Mouse (Mus musculus) heart, adult 2 months (tissue): Measurements from ENCODE around the gene Tinf2. TPM values are rescaled to one million over a fixed set of nuclear protein-coding genes. Genes with fewer than 3 reads are reported as not detected.

ENCODE experiments used
- DNase-seq, 2 experiments: peaks; one replicate each; pipeline ENCODE4 v3.0.0; 2021
- H3K27ac ChIP-seq: fragments of 200-600 bp; 2 replicates; pipeline ENCODE4 v1.8.1; 2022
- H3K27me3 ChIP-seq: fragments of 200-500 bp; 2 replicates; pipeline ENCODE4 v1.6.1; 2012; ENCODE audit warnings: mild to moderate bottlenecking, low read length, inconsistent platforms, mixed read lengths; ENCODE audit not compliant: control insufficient read depth, insufficient read depth
- H3K36me3 ChIP-seq: fragments of 200-500 bp; 2 replicates; pipeline ENCODE4 v1.6.1; 2012; ENCODE audit warnings: low read length, inconsistent platforms; ENCODE audit not compliant: control insufficient read depth, insufficient read depth
- H3K4me1 ChIP-seq: fragments of 200-500 bp; 2 replicates; pipeline ENCODE4 v1.6.1; 2011; ENCODE audit warnings: low read length; ENCODE audit not compliant: control insufficient read depth, insufficient read depth
- H3K4me3 ChIP-seq: fragments of 200-600 bp; 2 replicates; pipeline ENCODE4 v1.8.1; 2022
- H3K79me2 ChIP-seq: fragments of 200-500 bp; replicated peaks from 2 replicates; pipeline ENCODE4 v1.6.1; 2012; ENCODE audit warnings: mild to moderate bottlenecking, inconsistent platforms, low read length, moderate library complexity, mixed read lengths; ENCODE audit not compliant: control insufficient read depth, insufficient read depth
- H3K9ac ChIP-seq: fragments of 200-500 bp; 2 replicates; pipeline ENCODE4 v1.6.1; 2012; ENCODE audit warnings: low read depth, mild to moderate bottlenecking, control low read depth, inconsistent platforms, low read length, mixed read lengths
- CTCF ChIP-seq: fragments of 200-600 bp; IDR thresholded peaks from 2 replicates; pipeline ENCODE4 v1.8.1; 2022; ENCODE audit warnings: antibody characterized with exemption, mild to moderate bottlenecking, moderate library complexity
- EP300 ChIP-seq: fragments of 200-500 bp; IDR thresholded peaks from 2 replicates; pipeline ENCODE4 v1.6.1; 2011; ENCODE audit warnings: low read depth, low read length, control low read depth; ENCODE audit not compliant: insufficient read depth
- POLR2A ChIP-seq: fragments of 200-500 bp; IDR thresholded peaks from 2 replicates; pipeline ENCODE4 v1.6.1; 2011; ENCODE audit warnings: mild to moderate bottlenecking, low read depth, low read length, control low read depth; ENCODE audit not compliant: insufficient read depth
- WGBS: fragments of 180-500 bp; shearing (Covaris S2); methylation state at CpG from one replicate; pipeline ENCODE4 v1.1.7; 2018; 5-methylcytosine and 5-hydroxymethylcytosine counted together
- intact Hi-C: fragments of 180-260 bp; cut with DNase I; formaldehyde crosslinking; loops from one replicate; pipeline ENCODE4 v1.15.1; 2025
- polyA plus RNA-seq: library from polyadenylated mRNA; depleted of rRNA; stranded (reverse); fragments of >200 nt; gene quantifications from 2 replicates; pipeline ENCODE4 v1.2.3, GENCODE M21; 2012
- total RNA-seq, 2 experiments: library from RNA; stranded (reverse); gene quantifications; 2 replicates each; pipeline ENCODE4 v1.2.3; 2021

Tinf2 gene
- total and polyA plus RNA-seq, 3 experiments, result 7.6 to 12.8 (median 12.6) TPM

DNA sequence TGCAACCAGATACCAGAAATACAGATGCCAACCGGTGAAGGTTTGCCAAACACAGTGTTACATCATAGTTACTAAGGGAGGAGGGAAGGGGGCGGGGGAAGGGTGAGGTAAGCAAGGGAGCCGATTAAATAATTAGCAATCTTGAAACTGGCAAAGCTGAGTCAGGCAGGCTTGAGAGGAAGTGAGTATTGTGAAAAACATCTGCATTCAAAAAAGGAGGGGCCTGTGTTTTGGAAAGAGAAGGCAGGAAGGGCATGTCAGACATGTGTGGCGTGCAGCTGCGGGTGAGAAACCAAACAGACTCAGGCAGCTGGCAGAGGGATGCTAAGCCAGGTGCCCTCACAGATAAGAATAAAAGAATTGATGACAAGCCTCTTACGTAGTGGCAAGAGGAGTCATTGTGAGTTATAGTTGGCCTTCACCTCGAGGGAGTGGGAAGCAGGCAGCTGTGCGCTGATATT is 42.8 kb upstream of the Tinf2 start:
- peak in 1 of 2 experiments; percentile 61 for DNase-seq

DNA sequence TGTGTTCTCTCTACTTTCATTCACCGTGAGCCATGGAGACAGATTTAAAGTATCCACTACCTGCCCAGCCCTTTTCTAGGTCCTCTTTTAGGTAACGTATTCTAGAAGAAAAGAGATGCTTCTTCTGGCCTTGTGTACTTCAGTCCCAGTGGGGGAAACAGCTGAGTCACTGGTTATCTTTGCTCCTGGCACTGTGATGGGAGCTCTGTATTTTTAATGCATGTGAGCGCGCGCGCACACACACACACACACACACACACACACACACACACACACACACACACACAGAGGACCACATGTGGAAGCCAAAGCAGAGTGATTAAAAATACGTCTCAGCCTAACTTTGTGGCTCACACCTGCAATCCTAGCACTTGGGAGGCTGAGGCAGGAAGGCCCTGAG is 41.8 kb upstream of the Tinf2 start:
- no peak for TF ChIP-seq EP300
- TF ChIP-seq CTCF, result no peak
- no peak for TF ChIP-seq POLR2A
- Histone ChIP-seq H3K36me3 (no peaks in the 10 kb centered on the region), H3K4me3 (no peak overlapping the region), H3K9ac (no peak overlapping the region), H3K27me3 (no peaks in the 10 kb centered on the region), H3K79me2 (no peaks in the 10 kb centered on the region), H3K27ac (no peak overlapping the region), H3K4me1 (no peaks in the 10 kb centered on the region; the same call in 1 of the 2 replicates)
- no peak for DNase-seq
- intact Hi-C loops, result loop anchor here (2.0 to 10.0 kb wide), 3 partner anchors 41 to 239 kb away; partner anchors contain the start of gene Tm9sf1
- WGBS, result 90% methylated on average over 7 of the region's 7 CpGs

More for the DNA sequence above, 42.8 kb upstream of the Tinf2 start:
- no peaks in the 10 kb centered on the region for H3K36me3 ChIP-seq
- TF ChIP-seq EP300 (peak; percentile 39; the same call in 1 of the 2 replicates), CTCF (no peak), POLR2A (0 out of 2 replicates have a peak, but pooled peaks have one; percentile 29)
- 22% methylated on average over 8 of the region's 8 CpGs for WGBS
- no peak overlapping the region for H3K4me3 ChIP-seq
- no peaks in the 10 kb centered on the region; the same call in 1 of the 2 replicates for H3K4me1 ChIP-seq
- H3K27me3 ChIP-seq, result no peaks in the 10 kb centered on the region
- H3K79me2 ChIP-seq, result no peaks in the 10 kb centered on the region
- peak overlapping the region; percentile 29; the same call in 1 of the 2 replicates for H3K27ac ChIP-seq
- intact Hi-C loops, result loop anchor here (5.0 to 10.0 kb wide), 2 partner anchors 82 to 240 kb away; partner anchors contain the start of gene Tm9sf1
- no peak overlapping the region for H3K9ac ChIP-seq

- Histone ChIP-seq H3K36me3 (no peaks in the 10 kb centered on the region), H3K4me1 (no peaks in the 10 kb centered on the region; the same call in 1 of the 2 replicates), H3K27me3 (no peaks in the 10 kb centered on the region), H3K9ac (no peak overlapping the region), H3K27ac (peak overlapping the region; percentile 84; the same call in 1 of the 2 replicates), H3K79me2 (no peaks in the 10 kb centered on the region), H3K4me3 (peak overlapping the region; percentile 90; the same call in 1 of the 2 replicates)
- TF ChIP-seq CTCF (no peak), POLR2A (no peak), EP300 (no peak)
- WGBS, result 35% methylated on average over 8 of the region's 8 CpGs
- no peak for DNase-seq
- intact Hi-C loops, result loop anchor here (1.0 to 10.0 kb wide), 4 partner anchors 21 to 238 kb away; partner anchors contain the start of gene Tm9sf1
These were observed 40.9 kb upstream of the Tinf2 start for GRCm38 (mm10) chr14:55722438-55722945.

DNA sequence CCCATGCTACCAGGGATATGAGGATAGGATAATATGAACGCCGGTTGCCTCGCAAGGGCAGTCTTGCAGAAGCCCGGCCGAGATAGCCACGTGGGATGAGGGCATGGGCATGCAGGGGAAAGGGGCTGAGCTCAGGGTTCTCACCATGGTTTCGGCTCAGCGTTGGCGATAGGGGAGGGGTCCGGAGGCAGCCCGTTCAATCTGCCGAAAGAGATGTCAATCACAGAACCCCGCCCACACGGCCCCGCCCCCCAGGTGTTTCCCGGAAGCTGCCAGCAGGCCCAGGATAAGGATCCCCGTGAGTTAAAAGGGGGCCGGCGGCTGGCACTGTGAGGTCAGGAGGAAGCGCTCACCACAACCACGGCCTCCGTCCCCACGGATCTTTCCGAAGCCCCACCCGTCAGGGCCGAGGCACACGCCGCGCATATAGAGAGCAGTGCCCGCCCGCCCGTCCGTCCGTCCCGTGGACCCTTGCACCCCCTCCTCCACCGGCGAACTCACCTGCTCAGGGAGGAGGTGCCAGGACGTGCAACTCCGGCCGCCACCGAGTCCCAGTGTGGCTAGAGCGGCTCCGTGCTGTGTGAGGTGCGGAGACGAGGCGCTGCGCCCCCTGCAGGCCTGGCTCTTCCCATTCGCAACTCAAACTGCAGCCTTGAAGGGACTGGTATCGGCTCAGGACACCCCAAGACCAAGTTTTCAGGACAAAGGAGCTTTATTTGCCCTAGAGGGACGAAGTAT is 40.2 kb upstream of the Tinf2 start, which contains the start of gene Rabggta:
Gene Rabggta (minus strand): TSS at position 564 of the 738 bp plus-strand sequence.
- Histone ChIP-seq H3K9ac (peak within 1 kb of the TSS; percentile 81), H3K27ac (peak within 1 kb of the TSS; percentile 84), H3K79me2 (no peaks in the 10 kb centered on the region), H3K27me3 (no peaks in the 10 kb centered on the region), H3K4me1 (no peaks in the 10 kb centered on the region; the same call in 1 of the 2 replicates), H3K36me3 (no peaks in the 10 kb centered on the region), H3K4me3 (peak within 1 kb of the TSS; percentile 90)
- 0 out of 2 replicates have a peak, but pooled peaks have one; percentile 50 for TF ChIP-seq EP300
- TF ChIP-seq CTCF, result peak; percentile 88
- TF ChIP-seq POLR2A, result peak; percentile 61; the same call in 1 of the 2 replicates
- under 1% methylated on average over 50 of the region's 50 CpGs for WGBS
- intact Hi-C loops, result loop anchor here (1.0 to 10.0 kb wide), 4 partner anchors 21 to 237 kb away; partner anchors contain the start of gene Tm9sf1
- peak; percentile 91 to 92 for DNase-seq

GRCm38 (mm10) chr14:55721076-55721475 is 39.5 kb upstream of the Tinf2 start:
- DNase-seq, result no peak
- Histone ChIP-seq H3K79me2 (no peaks in the 10 kb centered on the region), H3K27me3 (no peaks in the 10 kb centered on the region), H3K4me1 (no peaks in the 10 kb centered on the region; the same call in 1 of the 2 replicates), H3K36me3 (no peaks in the 10 kb centered on the region), H3K27ac (no peak overlapping the region), H3K4me3 (no peak overlapping the region; the same call in 1 of the 2 replicates), H3K9ac (no peak overlapping the region)
- WGBS, result 89% methylated on average over 6 of the region's 6 CpGs
- TF ChIP-seq POLR2A, result no peak
- no peak for TF ChIP-seq CTCF
- TF ChIP-seq EP300, result no peak
- intact Hi-C loops, result loop anchor here (5.0 to 10.0 kb wide), 2 partner anchors 79 to 236 kb away; partner anchors contain the start of gene Tm9sf1
